Mouse (Mus musculus): ENCODE data around the gene Kansl3.

Kansl3 gene

GRCm38 (mm10) chr1:36368969-36369645, at the start of gene Kansl3:
TSS of gene Kansl3 (minus strand) at chr1:36369181.
- peak; percentile 91 for DNase-seq

GRCm38 (mm10) chr1:36404531-36404930, 35.5 kb upstream of the Kansl3 start:
- DNase-seq, result no peak

DNA sequence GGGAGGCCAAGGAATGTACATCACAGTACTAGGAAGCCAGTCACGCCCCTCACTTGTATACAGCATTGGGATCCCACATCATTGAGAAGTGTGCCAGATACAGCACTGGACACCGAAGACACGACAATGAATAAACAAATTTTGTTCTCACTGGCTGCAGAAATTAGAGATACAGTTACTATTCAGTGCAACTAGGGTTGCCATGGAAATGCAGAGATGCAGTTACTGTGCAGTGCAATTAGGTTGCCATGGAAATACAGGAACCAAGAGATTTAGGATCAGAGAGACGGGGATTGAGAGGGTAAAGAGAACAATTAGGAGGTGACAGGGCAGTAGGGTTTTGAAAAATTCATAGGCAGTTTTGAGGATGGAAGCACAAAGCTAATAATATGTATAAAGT, 32.5 kb upstream of the Kansl3 start:
- no peak for DNase-seq

- no peak for DNase-seq
These were observed 28.1 kb upstream of the Kansl3 start for GRCm38 (mm10) chr1:36397041-36397440.

GRCm38 (mm10) chr1:36379582-36379981, 10.6 kb upstream of the Kansl3 start:
- no peak for DNase-seq

GRCm38 (mm10) chr1:36378880-36379279, 9.9 kb upstream of the Kansl3 start:
- no peak for DNase-seq

DNA sequence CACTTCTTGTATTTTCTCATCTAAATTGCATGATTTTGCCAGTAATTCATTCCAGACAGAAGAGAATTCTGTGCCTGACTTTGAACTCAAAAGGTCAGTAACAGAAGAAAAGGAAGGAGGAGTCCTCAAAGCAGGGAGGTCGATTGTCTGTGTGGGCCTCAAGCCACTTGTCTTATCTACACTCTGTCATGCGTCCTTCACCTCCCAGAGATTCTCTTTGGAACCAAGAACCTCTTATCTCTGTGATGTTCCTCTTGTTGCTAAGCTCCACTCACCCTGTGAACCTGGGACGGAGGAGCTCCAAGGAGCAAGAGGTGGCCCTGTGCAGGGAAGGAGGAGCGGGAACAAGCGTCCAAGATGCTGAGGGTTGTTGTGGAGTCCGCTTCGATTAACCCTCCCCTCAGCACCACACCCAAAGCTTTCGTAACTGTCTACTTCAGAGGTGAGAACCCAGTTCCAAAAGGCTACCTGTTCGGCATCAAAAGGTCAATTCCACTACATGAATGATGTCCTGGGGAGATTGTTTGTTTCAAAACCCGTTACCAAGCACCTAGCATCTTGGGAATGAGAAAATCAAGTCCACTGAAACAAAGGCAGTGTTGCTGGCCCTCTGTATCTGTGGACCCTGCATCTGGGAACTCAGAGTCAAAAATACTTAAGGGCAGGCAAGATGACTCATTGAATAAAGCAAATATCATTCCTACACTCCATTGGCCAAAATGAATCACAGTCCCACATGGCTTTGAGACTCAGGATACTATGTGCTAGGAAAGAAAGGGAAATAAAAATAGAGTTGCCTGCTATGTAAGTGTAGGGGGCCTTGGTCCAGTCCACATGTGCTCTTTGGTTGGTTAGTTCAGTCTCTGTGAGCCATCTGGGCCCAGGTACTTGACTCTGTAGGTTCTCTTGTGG, 3.2 kb upstream of the Kansl3 start, which contains the start of gene Fer1l5:
Fer1l5 (plus strand) TSS at position 358 of the 912 bp plus-strand sequence.
- no peak for DNase-seq

DNA sequence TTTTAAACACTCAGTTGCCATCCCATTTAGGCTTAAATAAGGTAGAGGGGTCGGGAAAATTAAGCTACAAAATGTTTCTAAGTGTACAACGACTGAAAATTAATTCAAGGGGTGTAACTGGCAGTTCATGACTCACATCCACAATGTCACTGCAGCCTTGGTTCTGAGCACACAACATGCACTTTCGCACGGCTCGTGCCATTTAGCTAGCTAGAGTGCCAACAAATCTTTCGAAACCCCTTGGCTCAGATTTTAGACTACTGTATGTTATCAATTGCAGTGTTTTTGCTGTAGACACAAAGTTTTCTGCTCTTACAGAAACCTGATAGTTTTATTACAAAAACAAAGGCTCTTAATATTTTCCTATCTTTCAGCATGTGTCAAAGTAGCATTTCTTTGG, 1.9 kb upstream of the Kansl3 start:
- no peak for DNase-seq

DNA sequence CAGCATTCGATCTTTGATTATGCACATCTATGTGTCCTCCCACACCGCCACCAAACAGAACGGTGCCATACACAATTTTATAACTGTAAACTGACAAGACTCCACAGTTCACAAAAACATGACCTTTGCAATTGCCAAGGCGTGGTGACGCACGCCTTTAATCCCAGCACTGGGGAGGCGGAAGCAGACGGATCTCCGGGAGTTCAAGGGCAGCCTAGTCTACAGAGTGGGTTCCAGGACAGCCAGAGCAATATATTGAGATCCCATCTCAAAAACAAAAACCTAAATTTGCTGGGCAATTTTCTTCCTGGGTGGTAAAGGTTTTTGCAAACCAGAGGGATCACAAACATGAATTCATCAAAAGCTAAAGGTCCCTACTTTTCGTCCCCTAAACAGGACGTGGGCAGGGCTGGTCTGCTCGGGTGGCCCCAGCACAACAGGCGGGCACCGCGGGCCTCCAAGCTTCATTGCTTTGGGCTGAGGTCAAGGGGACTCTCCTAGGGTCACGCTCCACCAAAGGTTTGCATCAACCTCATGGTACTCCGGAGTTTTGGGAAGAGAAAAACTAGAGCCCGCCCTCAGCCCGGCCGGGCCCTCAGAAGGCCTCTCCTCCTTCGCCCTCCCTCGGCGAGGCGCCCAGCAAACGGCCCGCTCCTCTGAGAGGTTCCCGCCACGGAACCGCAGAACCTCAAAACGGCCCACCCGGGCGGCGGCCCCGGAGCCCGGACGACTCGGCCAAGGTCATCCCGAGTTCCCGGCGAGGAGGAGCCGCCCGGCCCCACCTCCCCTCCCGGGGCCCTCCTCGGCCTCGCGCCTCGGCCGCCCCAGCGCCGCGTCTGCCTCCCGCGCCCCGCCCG, 641 bp downstream of the Kansl3 start:
- DNase-seq, result peak; percentile 42

GRCm38 (mm10) chr1:36367698-36368097, 1.3 kb downstream of the Kansl3 start:
- DNase-seq, result no peak

DNA sequence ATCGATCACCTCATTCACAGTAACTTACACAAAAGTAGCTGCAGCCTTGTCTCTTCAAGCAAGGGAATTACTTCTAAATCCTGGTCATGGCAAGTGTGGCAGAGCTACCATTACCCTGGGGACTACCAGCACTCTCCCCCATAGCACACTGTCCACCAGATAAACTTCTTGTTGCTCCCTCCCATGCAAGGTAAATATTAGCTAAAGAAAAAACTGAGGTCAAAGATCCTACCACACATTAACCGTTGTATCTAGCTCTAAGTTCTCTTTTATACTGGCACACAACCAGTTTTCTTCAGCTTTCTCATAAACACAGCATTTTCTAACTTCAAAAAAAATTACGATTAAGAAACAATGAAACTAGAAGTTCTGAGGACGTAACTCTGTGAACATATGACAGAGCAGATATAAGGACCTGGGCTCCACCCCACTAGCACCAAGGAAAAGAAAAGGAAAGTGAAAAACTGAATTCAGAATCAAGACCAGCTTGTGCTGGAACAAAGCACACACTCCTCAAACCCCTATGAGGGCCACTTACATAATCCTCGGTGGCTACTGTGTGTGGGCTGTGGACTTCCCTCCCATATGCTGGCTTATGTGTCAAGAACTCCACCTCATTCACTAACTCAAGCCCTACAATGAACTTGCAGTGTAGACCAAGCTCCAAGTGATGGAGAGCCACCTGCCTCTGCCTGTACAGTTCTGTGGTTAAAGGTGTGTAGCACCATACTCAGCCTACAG, 11.9 kb downstream of the Kansl3 start:
- DNase-seq, result no peak

GRCm38 (mm10) chr1:36352351-36352750, 16.6 kb downstream of the Kansl3 start:
- no peak for DNase-seq

GRCm38 (mm10) chr1:36342547-36342946, 26.4 kb downstream of the Kansl3 start:
- DNase-seq, result no peak

GRCm38 (mm10) chr1:36332955-36333887, 35.8 kb downstream of the Kansl3 start:
- no peak for DNase-seq

DNA sequence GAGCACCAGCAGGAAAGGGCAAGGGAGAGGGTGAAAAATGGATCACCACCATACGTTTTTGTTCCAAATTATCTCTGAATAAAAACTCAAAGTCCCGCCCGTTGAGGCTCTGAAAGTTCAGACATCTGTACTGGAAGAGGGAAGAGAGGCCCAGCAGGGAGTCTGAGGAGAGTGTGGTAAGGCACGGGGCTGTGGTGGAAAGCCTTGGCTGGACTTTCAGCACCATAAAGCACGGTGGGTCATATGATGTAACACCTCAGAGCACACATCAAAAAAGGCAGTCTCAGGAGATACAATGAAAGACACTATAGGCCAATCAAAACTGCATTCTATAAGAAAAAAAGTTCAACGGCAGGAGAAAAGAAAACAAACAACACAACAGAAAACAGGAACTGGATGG, 37.2 kb downstream of the Kansl3 start:
- no peak for DNase-seq

- no peak for DNase-seq
These were observed 42.2 kb downstream of the Kansl3 start for GRCm38 (mm10) chr1:36326815-36327214.

GRCm38 (mm10) chr1:36325900-36326321, 43.1 kb downstream of the Kansl3 start:
- DNase-seq, result no peak

GRCm38 (mm10) chr1:36323746-36324448, 45.1 kb downstream of the Kansl3 start:
- DNase-seq, result peak; percentile 32

DNA sequence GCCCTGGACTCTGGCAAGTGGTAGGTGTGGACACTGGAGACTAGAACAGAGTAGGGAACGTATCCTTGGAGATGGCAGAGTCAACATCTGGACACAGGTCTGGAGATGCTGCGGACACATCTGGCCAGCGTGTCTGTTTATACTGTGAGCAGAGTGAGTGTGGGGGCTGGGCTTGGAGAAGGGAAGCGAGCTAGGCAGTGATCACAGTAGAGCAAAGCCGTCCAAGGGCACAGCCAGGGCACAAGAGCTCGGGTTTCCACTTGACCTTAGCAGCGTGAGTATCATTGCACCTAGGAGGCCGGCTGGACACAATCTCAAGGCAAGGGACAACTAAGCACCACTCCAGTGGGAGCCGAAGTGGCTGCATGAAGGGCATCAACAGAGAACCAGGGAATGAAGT, 45.9 kb downstream of the Kansl3 start:
- no peak for DNase-seq

- no peak for DNase-seq
These were observed 47.0 kb downstream of the Kansl3 start for GRCm38 (mm10) chr1:36321829-36322573.

Measured in thymus, postnatal 25 days (tissue).